Mouse (Mus musculus) thymus, postnatal 10 days (tissue): Measurements from ENCODE around the gene Lrp8.
A peak's percentile ranks its signal among the peaks of the same experiment; 100 is the strongest.

Experiments used
- DNase-seq, 2 experiments: peaks; one replicate each; pipeline ENCODE4 v3.0.0; 2021; ENCODE audit warnings: low spot score in 2 of 2

The Lrp8 gene

GRCm38 (mm10) chr4:107802185-107802449, at the start of gene Lrp8:
Gene Lrp8 (plus strand): TSS chr4:107802261.
- DNase-seq, result no peak

- no peak for DNase-seq
Measured at GRCm38 (mm10) chr4:107756222-107756621, 45.8 kb upstream of the Lrp8 start.

- DNase-seq, result no peak
Measured at GRCm38 (mm10) chr4:107757487-107758470, 44.3 kb upstream of the Lrp8 start.

GRCm38 (mm10) chr4:107758938-107759337, 43.1 kb upstream of the Lrp8 start:
- DNase-seq, result no peak

GRCm38 (mm10) chr4:107763001-107763400, 39.1 kb upstream of the Lrp8 start:
- no peak for DNase-seq

- no peak for DNase-seq
Measured at GRCm38 (mm10) chr4:107763598-107763997, 38.5 kb upstream of the Lrp8 start.

- DNase-seq, result no peak
Measured at GRCm38 (mm10) chr4:107765196-107765813, 36.8 kb upstream of the Lrp8 start.

- DNase-seq, result no peak
Measured at GRCm38 (mm10) chr4:107766182-107766581, 35.9 kb upstream of the Lrp8 start.

- DNase-seq, result no peak
Measured at GRCm38 (mm10) chr4:107772122-107772825, 29.8 kb upstream of the Lrp8 start.

GRCm38 (mm10) chr4:107774868-107775267, 27.2 kb upstream of the Lrp8 start:
- no peak for DNase-seq

GRCm38 (mm10) chr4:107775672-107776071, 26.4 kb upstream of the Lrp8 start:
- no peak for DNase-seq

GRCm38 (mm10) chr4:107776990-107777673, 24.9 kb upstream of the Lrp8 start:
- no peak for DNase-seq

GRCm38 (mm10) chr4:107783541-107783940, 18.5 kb upstream of the Lrp8 start:
- no peak for DNase-seq

- DNase-seq, result no peak
Measured at GRCm38 (mm10) chr4:107788841-107789240, 13.2 kb upstream of the Lrp8 start.

- DNase-seq, result no peak
Measured at GRCm38 (mm10) chr4:107800801-107801200, 1.3 kb upstream of the Lrp8 start.

GRCm38 (mm10) chr4:107801366-107802184, 486 bp upstream of the Lrp8 start:
- peak; percentile 67 to 69 for DNase-seq

GRCm38 (mm10) chr4:107802450-107803331, 630 bp downstream of the Lrp8 start:
- peak; percentile 53 to 59 for DNase-seq

GRCm38 (mm10) chr4:107803351-107804106, 1.5 kb downstream of the Lrp8 start:
- peak; percentile 65 to 69 for DNase-seq

GRCm38 (mm10) chr4:107805491-107805890, 3.4 kb downstream of the Lrp8 start:
- no peak for DNase-seq
